Mouse (Mus musculus): ENCODE measurements around the gene Gcc2.
A peak's percentile ranks its signal among the peaks of the same experiment; 100 is the strongest.
"Not testable (repeated sequence)": the region's sequence is repeated elsewhere in the genome, so short reads cannot be mapped to it uniquely, and the experiment has no call there.

Gcc2 gene

DNA sequence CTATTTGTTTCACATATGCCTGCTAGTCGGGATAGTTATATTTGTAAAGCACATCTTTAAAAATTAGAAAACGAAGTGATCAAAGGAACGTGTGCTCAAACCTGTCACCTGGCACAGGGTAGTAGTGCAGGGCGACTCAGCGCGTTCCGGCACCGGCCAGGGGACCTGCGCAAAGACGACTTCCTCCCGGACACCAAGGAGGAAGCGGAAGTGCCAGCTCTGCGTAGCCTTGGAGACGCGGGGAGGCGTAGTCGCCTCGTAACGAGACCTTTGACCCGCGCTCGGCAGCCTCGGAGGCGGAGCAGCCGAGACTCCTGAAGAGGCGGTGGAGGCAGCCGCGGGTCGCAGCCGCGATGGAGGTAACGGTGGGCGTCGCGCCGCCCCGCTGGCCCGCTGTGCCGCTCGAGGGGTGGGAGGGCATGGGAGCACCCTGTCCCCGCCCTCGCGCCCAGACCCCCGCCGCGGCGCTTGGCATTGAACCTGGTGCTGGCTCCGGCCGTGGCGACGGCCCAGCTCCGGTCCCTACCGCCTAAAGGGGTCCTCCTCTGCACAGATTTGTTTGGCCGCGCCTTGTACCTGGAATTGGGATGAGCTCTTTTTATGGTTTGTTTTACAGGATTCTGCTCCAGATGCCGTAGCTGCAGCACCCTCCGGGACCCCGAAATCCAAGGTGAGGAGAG is at the start of gene Gcc2:
TSS of gene Gcc2 (plus strand) at position 285 of the 680 bp plus-strand sequence.
- peak; percentile 82 to 90 for DNase-seq (ENCODE audit: low spot score in 2 of 2)

DNA sequence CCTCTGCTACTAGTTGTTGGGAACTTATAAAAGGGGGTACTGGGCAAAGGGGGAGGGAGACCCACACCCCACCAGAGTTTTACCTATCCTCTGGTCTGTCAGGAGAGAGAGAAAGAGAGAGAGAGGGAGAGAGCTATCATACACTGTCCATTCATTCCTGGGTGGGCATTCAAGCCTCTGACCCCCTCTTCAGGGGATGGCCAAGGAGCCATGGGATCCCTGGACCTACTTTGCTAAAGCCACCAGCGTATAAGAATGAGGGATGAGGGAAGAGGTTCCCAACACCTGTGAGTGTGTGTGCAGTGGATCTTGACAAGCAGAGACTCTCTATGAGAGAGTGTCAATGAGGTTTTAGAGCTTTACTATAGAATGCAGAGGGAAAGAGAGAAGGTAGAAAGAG is 49.3 kb upstream of the Gcc2 start:
- no peak for DNase-seq (ENCODE audit: low spot score in 2 of 2)

DNA sequence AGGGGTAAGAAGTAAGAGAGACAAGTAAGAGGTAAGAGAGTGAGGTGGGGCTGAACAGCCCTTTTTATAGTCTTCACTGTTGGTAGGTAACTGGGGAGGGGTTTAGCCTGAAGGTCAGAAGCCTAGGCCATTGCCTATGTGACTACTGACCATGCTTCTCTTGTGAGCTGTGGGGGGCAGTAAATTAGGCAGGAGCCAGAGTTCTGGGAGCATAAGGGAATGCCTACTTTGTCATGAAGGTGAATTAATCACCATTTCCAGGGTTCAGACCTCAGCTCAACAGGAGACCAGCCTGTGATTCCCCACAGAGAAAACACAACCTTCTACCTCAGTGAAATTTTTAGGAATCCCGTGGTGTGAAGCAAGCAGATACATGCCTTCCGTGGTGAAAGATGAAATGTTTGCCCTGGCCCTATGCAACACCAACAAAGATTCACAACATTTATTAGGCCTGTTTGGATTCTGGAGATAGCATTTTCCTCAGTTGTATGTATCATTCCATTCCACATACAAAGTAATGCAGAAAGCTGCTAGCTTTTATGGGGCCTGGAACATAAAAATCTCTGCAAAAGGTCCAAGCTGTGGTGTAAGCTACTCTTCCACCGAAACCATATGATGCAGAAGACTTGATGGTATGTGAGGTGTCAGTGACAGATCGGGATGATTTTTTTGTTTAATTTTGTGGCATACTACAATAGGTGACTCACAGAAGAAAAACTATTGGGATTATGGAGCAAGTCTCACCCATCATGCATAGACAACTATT is 48.5 kb upstream of the Gcc2 start:
- DNase-seq (ENCODE audit: low spot score in 2 of 2), result no peak

DNA sequence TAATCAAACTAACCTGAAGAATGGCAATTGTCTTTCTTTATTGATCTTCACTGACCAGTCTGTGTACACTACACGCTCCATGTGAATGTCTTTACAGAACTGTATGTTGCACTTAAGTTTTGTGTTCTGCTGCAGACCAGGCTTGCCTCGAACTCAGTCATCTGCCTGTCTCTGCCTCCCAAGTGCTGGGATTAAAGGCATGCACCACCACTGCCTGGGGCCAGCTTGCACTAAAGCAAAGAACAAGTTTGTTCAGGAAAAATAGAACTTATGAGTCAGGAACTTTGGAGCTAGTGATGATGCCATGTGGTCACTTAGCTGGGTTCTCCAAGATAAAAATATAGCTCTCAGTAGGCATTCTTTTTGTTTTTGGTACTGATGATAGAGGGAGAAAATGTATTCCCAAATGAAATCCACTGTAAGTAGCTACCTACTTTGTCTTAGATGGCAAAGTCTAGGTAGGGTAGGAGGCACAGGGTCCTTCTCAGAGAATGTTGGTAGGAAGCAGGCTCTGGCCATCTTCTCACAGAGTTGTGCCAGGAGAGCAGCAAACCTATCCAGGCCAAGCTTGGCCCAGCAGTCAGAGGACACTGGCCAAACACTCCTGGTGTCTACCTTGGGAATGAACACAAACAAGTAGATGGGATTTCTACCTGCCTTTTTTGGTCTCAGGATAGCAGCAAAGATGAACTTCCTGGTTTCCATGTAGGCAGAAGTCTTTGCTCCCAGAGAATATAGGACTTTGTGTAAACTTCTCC is 45.4 kb upstream of the Gcc2 start:
- no peak for DNase-seq (ENCODE audit: low spot score in 2 of 2)

DNA sequence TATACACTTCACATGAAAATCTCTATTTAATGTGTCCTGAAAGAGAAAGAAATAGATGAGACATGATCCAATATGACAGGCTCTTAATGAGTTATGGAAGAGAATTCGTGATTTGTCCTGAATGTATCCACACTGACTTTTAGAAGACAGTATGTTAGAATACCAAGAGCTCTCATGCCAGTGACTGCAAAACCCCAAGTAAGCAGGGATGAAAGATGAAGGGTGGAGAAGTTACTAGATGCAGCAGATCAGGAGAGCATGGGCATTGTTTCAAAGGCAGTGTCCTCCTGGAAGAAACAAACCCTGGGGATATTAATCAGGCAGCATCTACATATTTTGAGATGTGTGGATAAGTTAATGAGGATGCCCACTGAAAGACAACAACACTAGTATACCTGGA is 44.8 kb upstream of the Gcc2 start:
- no peak for DNase-seq (ENCODE audit: low spot score in 2 of 2)

DNA sequence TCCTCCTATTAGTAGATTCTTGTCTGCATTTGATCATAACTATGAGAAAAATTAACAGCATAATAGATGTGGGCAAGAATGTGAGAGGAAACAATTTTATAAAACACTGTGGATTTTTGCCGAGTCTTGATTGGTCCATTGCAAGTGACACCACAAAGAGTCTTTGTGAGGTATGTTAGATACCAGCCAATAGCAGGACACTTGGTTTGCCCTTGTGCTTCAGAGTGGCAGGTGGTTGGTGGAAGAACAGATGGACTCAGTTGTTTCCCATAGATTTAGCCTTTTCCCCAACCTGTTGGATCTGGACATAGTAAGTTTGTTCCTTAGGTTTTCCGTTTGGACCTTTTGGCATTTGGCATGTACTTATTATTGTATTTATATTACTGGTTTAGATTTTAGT is 44.1 kb upstream of the Gcc2 start:
- no peak for DNase-seq (ENCODE audit: low spot score in 2 of 2)

DNA sequence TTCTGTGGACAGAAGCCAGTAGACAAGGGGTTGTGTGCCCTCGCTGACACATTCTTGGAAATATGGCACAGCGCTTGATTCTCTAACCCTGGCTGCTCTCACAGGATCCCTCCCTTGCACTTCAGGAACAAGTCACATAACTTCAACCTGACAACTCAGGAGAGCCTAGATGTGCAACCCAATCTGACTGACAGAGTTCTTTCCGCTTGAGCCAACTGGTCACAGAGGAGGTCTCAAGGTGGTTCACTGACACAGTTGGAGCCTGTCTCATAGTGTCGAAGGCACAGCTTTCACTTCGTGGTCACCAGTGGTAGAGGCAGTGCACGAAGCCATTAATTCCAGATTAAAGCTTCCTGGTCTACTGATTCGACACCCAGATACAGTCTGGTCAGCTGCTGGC is 43.1 kb upstream of the Gcc2 start:
- DNase-seq (ENCODE audit: low spot score in 2 of 2), result no peak

DNA sequence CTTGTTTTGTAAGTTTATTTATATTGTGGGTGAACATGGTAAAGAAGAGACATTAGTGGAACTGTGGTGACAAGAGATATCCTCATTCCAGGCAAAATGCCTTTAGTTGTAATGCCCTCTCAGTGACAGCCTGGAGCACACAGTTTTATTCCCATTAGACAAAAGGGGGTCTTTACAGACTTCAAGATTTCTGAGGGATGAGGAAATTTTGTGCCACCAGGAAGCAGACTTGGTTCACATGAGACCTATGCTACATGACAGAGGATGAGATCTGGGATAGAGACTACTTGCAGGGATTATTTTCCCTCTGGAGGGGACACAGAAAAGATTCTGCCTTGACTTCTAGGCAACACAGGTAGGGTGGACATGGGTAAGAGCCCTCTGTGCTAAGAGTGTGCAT is 40.8 kb upstream of the Gcc2 start:
- DNase-seq (ENCODE audit: low spot score in 2 of 2), result no peak

DNA sequence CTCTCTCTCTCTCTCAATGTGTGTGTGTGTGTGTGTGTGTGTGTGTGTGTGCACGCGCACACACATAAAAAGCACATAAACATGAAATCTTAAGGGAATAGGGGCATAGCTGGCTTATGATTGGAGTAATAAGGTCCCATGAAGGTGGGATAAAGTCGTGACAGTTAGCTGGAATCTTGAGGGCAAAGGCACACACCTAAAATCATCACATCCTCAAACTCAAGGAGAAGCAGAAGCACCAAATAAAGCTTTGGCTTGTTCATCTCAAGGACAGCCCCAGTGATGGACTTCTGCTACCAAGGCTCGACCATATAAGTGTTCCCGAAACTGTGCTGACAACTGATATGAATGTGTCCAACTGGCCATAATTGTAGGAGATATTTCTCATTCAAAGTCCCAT is 40.4 kb upstream of the Gcc2 start:
- no peak for DNase-seq (ENCODE audit: low spot score in 2 of 2)

DNA sequence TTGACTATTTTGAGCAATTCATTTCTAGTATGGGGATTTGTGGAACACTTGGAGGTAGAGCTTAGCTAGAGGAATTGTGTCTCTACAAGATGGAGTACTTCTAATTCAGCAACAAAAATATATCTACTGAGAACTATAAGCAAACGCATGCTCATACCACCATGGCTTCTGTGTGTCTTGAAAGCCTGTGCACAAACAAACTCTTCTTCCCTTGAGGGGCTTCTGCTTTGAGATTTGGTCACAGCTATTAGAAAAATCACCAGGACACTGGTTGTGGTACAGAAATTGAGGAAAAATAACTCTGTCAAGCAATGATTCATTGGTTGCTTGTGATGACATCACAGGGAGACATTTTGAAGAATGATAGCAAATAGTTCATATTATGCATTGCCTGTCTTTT is 39.9 kb upstream of the Gcc2 start:
- no peak for DNase-seq (ENCODE audit: low spot score in 2 of 2)

DNA sequence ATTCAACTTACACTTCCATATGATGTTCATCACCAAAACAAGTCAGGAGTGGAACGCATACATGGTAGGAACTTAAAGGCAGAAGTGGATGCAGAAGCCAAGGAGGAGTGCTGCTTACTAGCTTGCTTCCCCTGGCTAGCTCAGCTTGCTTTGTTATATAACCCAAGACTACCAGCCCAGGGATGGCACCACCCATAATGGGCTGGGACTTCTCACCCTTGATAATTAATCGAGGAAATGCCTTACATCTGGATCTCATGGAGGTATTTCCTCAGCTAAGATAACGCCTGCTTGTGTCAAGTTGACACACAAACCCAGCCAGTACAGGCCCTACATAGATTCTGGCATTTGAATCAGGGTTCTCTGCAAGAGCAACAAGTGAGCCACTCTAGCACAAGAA is 37.9 kb upstream of the Gcc2 start:
- no peak for DNase-seq (ENCODE audit: low spot score in 2 of 2)

DNA sequence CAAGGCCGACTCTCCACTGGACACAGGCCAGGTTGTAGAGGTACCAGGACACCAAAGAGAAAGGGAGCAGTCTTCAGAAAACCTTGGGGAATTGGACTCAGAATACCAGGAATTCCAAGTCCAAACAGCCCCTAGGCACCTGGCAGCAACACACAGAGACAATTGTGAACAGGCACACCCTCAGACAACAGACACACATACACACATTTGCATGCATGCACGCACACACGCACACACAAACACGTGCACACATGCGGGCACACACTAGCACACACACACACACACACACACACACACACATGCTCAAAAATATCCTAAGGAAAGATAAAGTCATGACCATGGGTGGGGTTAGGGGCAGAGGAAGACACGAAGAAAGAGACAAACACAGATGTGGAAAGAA is 34.6 kb upstream of the Gcc2 start:
- DNase-seq (ENCODE audit: low spot score in 2 of 2), result no peak

DNA sequence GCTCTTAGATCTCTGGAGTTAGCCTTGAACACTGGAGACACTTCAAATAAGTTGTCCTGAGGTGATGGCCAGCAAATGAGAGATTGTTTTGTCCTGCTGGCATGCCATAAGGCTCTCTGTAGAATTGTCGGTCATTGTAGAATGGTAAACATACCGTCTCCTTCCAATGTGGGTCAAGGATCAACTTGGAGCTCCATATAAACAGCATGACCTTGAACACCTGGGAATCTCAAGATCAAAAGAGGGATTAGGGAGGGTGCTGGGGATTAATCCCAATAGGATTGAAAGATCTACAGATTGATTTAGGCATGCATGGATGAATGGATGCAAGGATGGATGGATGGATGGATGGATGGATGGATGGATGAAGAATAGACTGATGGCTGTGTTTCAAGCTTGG is 33.7 kb upstream of the Gcc2 start:
- DNase-seq (ENCODE audit: low spot score in 2 of 2), result not testable (repeated sequence)

DNA sequence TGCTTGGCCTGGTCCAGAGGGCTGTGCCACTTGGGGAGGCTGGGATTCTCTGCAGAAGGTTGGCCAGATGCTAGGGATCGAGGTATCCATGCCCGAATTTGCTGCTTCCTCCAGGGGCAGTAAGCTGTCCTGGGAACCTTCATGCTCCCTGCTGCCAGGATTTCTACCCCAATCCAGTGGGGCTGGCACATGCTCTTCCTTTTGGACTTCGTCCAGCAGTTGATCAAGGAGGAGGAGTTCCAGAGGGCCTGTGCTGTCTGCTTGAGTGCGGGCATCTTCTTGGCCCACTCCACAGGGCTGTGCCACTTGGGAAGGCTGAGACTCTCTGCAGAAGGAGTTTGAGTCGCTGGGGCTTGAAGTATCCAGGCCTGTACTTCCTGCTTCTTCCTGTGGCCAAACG is 32.1 kb upstream of the Gcc2 start:
- not testable (repeated sequence) for DNase-seq (ENCODE audit: low spot score in 2 of 2)

DNA sequence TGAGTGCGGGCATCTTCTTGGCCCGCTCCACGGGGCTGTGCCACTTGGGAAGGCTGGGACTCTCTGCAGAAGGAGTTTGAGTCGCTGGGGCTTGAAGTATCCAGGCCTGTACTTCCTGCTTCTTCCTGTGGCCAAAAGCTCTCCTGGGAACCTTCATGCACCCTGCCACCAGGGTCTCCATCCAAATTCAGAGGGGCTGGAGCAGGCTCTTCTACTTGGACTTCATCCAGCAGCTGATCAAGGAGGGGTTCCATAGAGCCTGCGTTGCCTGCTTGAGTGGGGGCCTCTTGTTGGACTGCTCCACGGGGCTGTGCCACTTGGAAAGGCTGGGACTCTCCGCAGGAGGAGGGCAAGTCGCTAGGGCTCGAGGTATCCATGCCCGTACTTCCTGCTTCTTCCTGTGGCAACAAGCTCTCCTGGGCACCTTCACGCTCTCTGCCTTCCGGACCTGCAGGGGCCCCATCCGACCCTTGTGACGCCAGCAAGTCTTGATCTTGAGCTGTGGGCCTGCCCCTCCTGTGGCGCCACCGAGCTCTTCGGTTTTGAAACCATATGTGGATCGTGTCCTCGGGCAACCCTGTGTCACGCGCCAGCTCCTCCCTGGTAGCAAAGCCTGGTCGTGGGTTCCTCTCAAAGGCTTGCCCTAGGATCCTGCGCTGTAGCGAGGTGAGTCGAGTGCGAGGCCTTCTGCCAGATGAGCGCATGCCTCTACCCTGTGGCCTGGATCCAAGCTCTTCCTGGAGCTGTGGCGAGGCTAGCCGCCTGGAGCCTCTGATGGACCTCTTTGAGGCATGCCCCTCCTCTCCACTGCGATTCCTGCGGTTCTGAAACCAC is 31.1 kb upstream of the Gcc2 start:
- DNase-seq (ENCODE audit: low spot score in 2 of 2), result peak; percentile 41 to 77

DNA sequence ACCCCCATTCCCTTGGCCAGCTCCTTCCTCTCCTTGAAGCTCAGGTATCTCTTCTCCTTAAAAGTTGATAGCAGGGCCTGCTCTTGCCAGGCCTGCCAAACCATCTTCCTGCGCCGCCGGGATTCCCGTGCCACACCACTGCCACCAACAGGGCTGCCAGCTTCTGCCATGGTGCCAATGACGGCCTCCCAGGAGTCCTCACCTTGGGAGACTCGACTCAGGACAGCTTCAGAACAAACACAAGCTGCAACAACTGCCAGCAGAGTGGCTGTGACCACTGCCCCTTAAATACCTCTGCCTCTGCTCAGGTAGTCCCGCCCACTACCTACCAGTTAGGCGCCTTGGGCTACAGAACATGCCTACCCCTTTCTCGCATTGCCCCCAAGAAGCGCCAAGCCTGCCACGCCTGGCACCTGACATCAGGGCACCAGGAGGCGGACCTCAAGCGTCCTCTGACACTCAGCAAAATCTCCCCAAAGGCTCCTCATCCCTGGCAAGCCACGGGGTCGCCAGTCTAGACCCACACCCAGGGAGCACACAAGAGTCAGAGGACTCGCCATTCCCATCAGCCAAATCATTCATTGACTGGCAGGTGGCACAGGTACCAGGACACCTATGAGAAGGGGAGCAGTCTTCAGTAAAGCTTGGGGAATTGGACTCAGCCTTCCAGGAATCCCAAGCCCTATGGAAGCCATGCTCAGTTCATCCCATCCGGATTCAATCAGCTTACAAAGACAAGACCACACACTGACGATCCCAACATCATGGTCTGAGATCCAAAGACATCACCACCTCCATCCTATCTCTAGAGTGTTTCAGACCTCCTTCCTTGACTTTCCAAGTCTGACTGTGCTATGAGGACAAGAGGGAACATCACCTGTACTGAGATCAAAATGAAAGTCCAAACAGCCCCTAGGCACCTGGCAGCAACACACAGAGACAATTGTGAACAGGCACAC is 30.2 kb upstream of the Gcc2 start, which contains the start of gene AW822073:
TSS of gene AW822073 (minus strand) at position 104 of the 959 bp plus-strand sequence.
- not testable (repeated sequence) for DNase-seq (ENCODE audit: low spot score in 2 of 2)

DNA sequence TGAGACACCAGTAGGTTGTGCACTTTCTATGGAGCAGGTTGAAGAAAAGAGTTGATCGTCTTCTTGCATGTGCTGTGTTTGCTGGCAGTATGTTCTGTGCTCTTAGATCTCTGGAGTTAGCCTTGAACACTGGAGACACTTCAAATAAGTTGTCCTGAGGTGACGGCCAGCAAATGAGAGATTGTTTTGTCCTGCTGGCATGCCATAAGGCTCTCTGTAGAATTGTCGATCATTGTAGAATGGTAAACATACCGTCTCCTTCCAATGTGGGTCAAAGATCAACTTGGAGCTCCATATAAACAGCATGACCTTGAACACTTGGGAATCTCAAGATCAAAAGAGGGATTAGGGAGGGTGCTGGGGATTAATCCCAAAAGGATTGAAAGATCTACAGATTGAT is 28.9 kb upstream of the Gcc2 start:
- not testable (repeated sequence) for DNase-seq (ENCODE audit: low spot score in 2 of 2)

DNA sequence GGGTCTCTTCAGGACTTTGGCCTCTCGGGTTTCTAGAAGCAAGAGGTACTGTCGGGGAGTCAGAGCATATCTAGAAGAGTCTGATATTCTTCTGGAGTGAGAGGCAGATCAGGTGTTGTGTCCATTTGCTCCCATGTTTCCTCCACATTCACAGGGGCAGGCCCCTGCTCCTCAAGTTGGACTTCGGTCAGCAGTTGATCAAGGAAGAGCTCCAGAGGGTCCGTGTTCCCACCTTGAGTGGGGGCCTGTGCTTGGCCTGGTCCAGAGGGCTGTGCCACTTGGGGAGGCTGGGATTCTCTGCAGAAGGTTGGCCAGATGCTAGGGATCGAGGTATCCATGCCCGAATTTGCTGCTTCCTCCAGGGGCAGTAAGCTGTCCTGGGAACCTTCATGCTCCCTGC is 27.5 kb upstream of the Gcc2 start:
- DNase-seq (ENCODE audit: low spot score in 2 of 2), result not testable (repeated sequence)

DNA sequence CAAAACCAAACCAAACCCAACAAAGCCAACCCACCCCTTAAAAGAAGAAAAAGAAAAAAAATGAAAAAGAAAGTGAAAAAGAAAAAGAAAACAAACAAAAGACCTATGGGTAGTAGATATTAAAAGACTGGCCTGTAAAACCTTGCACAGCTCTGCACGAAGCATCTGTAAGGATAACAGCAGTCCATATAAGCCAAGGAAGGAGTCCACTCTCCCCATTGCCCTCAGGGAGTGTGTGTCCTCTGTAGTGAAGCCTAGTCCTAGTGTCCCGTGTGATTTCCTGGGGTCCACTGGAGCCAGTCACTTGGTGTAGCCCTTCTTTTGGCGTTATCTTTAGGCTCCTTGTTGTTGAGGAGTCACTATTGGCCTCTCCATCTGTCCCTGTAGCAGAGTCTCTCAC is 25.3 kb upstream of the Gcc2 start:
- not testable (repeated sequence) for DNase-seq (ENCODE audit: low spot score in 2 of 2)

DNA sequence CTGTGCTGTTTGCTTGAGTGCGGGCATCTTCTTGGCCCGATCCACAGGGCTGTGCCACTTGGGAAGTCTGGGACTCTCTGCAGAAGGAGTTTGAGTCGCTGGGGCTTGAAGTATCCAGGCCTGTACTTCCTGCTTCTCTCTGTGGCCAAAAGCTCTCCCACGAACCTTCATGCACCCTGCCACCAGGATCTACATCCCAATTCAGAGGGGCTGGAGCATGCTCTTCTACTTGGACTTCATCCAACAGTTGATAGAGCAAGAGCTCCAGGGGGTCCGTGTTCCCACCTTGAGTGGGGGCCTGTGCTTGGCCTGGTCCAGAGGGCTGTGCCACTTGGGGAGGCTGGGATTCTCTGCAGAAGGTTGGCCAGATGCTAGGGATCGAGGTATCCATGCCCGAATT is 24.2 kb upstream of the Gcc2 start:
- not testable (repeated sequence) for DNase-seq (ENCODE audit: low spot score in 2 of 2)
